Mouse (Mus musculus) urinary bladder, adult 2 months (tissue): ENCODE measurements at regions not wholly inside any gene's neighbourhood (a gene's known extent, or its start where the extent isn't known, plus 50 kb on each side); places are given as distances from the start of the nearest gene placed in this dataset.

Experiments used
- DNase-seq: peaks from one replicate; pipeline ENCODE4 v3.0.0; 2022; ENCODE audit warnings: low spot score

DNA sequence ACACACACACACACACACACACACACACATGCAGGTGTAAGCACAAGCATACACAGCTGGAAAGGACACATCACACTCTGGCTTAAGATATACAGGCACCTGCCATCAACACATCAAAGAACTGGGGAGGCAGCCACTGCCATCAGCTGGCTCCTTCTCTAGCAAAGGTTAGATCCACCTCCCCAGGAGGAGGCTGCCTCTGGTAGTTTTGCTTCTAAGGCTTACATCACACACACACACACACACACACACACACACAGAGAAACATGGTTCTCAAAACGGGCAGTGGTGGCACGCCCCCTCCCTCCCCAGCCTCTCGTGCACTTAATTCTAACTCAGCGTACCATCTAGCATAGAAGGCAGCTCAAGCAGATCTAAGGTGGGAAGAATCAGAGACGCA is 126.9 kb upstream of the Zdhhc25 start:
- no peak for DNase-seq

DNA sequence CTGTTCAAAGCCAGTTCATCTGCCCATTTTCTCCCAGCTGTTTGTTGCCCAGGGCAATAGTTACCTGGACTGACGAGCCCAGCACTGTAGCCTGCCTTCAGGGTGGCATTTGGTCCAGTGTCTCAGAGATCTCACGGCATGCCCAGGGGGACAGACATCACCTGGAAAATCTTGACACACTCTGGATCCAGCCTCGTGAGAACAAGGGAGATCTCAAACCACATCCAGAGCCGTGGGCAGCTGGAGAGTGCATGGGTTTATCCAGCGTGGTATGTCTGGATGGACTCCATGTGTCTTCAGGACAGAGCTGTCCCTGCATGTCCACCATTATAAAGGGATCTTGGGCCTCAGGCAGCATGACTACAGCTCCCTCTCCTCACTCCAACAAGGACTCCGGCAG is 116.6 kb upstream of the Zdhhc25 start:
- peak; percentile 7 for DNase-seq

DNA sequence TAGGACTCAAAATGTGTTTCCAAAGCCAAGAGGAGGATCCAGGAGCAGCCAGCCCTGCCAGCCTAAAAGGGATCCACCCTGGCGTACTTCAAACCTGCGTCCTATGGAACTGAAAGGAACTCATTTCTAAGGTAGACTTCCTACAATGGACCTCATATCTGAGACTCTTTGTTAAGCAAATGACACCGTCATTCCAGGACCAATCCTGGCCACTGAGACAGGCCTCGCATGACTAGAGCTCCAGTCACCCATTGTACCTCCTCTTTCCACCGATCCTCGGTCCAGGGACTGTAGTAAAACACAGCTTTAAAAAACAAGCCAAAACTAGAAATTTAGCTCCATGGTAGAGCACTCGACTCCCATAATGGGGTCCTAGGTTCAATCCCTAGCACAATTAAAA is 110.4 kb upstream of the Zdhhc25 start:
- DNase-seq, result no peak

GRCm38 (mm10) chr15:88490316-88491090 is 109.6 kb upstream of the Zdhhc25 start:
- no peak for DNase-seq

DNA sequence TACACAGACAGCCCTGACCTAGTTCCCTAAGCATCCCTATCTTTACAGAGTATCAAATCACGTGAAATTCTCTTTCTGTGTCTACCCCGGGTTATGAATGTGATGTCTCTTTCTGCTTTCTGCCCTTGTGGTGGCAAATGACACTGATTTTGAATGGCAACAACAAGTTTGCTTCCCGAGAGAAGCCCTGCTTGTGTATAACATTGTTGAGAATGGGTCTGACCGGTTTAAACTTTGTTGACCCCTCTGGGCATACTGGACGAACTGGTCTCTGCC is 109.1 kb upstream of the Zdhhc25 start:
- DNase-seq, result no peak

- DNase-seq, result no peak
Measured at GRCm38 (mm10) chr15:88497957-88498356, 102.1 kb upstream of the Zdhhc25 start.

GRCm38 (mm10) chr15:88502311-88502710 is 97.8 kb upstream of the Zdhhc25 start:
- DNase-seq, result no peak

GRCm38 (mm10) chr15:88503896-88504295 is 96.2 kb upstream of the Zdhhc25 start:
- no peak for DNase-seq

GRCm38 (mm10) chr15:88505491-88506119 is 94.5 kb upstream of the Zdhhc25 start:
- DNase-seq, result no peak

GRCm38 (mm10) chr15:88507886-88508285 is 92.2 kb upstream of the Zdhhc25 start:
- DNase-seq, result no peak

- no peak for DNase-seq
Measured at GRCm38 (mm10) chr15:88508971-88509370, 91.1 kb upstream of the Zdhhc25 start.

GRCm38 (mm10) chr15:88509626-88510025 is 90.5 kb upstream of the Zdhhc25 start:
- DNase-seq, result no peak

GRCm38 (mm10) chr15:88514091-88514490 is 86.0 kb upstream of the Zdhhc25 start:
- no peak for DNase-seq

- DNase-seq, result no peak
Measured at GRCm38 (mm10) chr15:88531218-88531617, 68.9 kb upstream of the Zdhhc25 start.

GRCm38 (mm10) chr15:88532008-88532407 is 68.1 kb upstream of the Zdhhc25 start:
- no peak for DNase-seq

GRCm38 (mm10) chr15:88533354-88533753 is 66.7 kb upstream of the Zdhhc25 start:
- no peak for DNase-seq

GRCm38 (mm10) chr15:88535516-88535915 is 64.6 kb upstream of the Zdhhc25 start:
- no peak for DNase-seq

- no peak for DNase-seq
Measured at GRCm38 (mm10) chr15:88537190-88537589, 62.9 kb upstream of the Zdhhc25 start.

GRCm38 (mm10) chr15:88542567-88542966 is 57.5 kb upstream of the Zdhhc25 start:
- DNase-seq, result no peak

GRCm38 (mm10) chr15:88544216-88544615 is 55.9 kb upstream of the Zdhhc25 start:
- no peak for DNase-seq

DNA sequence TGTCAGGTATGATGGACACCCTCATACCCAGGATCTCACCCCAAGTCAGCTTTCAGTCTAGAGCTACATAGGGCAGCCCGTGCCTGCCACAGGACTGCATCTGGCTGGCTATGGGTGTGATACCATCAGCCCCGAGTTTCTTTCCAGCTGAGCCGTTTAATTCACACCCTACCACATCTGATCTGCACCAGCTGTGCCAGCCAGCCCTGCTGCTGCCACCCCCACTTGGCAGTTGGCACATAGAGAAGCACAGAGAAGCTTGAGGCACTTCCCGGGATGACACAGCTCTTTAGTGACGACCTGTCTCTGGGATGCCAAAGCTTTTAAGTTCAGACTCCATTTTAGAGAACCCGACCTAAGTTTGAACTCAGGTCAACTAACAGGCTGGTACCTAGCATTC is 51.8 kb upstream of the Zdhhc25 start:
- DNase-seq, result no peak
